Mouse (Mus musculus) E14TG2a.4 (cell line): ENCODE measurements around the gene Sec1.

Experiments
- CTCF ChIP-seq: conservative IDR thresholded peaks from 2 replicates; pipeline ENCODE4 v1.5.1; 2014; ENCODE audit warnings: low read length
- NANOG ChIP-seq: IDR thresholded peaks from 2 replicates; pipeline ENCODE4 v1.6.1; 2014; ENCODE audit warnings: borderline replicate concordance, low read length, mixed read lengths
- POU5F1 ChIP-seq: IDR thresholded peaks from 2 replicates; pipeline ENCODE4 v1.6.1; 2014; ENCODE audit warnings: low read length, borderline replicate concordance

GRCm38 (mm10) chr7:45710477-45711191 lies 16.4 kb upstream of the Sec1 start:
- TF ChIP-seq CTCF, result no peak
- TF ChIP-seq NANOG, result no peak
- TF ChIP-seq POU5F1, result no peak
